Comparison of ENCODE assay signal across 28 mouse cellular contexts in the genomic region with DNA sequence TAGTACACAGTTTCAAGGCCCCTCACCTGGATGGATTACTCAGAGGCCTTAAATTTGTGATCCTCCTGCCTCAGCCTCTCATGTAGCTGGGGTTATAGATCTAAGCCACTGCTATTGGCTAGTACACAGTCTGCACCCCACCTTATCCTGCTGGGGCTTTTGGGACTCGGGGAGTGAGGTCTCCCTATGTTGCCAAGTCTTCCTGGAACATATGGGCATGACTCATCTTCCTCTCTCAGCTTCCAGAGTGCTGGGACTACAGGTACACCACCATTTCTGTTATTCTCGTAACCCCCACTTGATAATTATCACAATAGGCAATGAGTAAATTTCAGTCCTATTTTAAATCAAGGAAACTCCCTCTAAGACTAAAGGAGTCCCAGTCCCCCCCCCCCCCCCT. TPM values are rescaled to one million over a fixed set of nuclear protein-coding genes. Genes with fewer than 3 reads are reported as not detected.
"Had no signal": no experiment of that assay in that cellular context is flagged by ENCODE, and none has a peak within 500 bp of the region (broad histone marks: within the 10 kb centered on the region; RNA-seq: fewer than 3 reads in every experiment).

No protein-coding gene starts in this region.

- ATAC-seq: forebrain, embryonic 13.5 days; forebrain, embryonic 14.5 days; forebrain, embryonic 15.5 days; forebrain, embryonic 16.5 days; forebrain, postnatal 0 days had no signal

- H3K9me3 ChIP-seq: embryonic facial prominence, embryonic 10.5 days; embryonic facial prominence, embryonic 12.5 days; embryonic facial prominence, embryonic 13.5 days; embryonic facial prominence, embryonic 15.5 days; forebrain, embryonic 10.5 days; forebrain, embryonic 12.5 days; forebrain, embryonic 13.5 days; forebrain, embryonic 15.5 days had no signal

- H3K27ac ChIP-seq: embryonic facial prominence, embryonic 10.5 days; embryonic facial prominence, embryonic 12.5 days; embryonic facial prominence, embryonic 13.5 days; embryonic facial prominence, embryonic 15.5 days; forebrain, embryonic 10.5 days; forebrain, embryonic 12.5 days; forebrain, embryonic 13.5 days; forebrain, embryonic 15.5 days; gastrocnemius, adult 2 months; heart, adult 2 months had no signal

- DNase-seq: cerebellum, adult 9-11 months; cerebellum, postnatal 10 days; cerebellum, postnatal 14 days; cerebellum, postnatal 25 days; cerebellum, postnatal 36 days; embryo, embryonic 11 days; forebrain, postnatal 0 days; gastrocnemius, adult 2 months; gastrocnemius, postnatal 10 days; gastrocnemius, postnatal 14 days; gastrocnemius, postnatal 25 days; gastrocnemius, postnatal 36 days; heart, adult 11 months; heart, adult 18-20 months; heart, adult 2 months had no signal

- H3K9ac ChIP-seq: embryonic facial prominence, embryonic 12.5 days; embryonic facial prominence, embryonic 13.5 days; embryonic facial prominence, embryonic 15.5 days; forebrain, embryonic 12.5 days; forebrain, embryonic 13.5 days; forebrain, embryonic 15.5 days; forebrain, postnatal 0 days had no signal

- H3K4me3 ChIP-seq: embryonic facial prominence, embryonic 10.5 days; embryonic facial prominence, embryonic 12.5 days; embryonic facial prominence, embryonic 13.5 days; embryonic facial prominence, embryonic 15.5 days; erythroblast, embryonic 14.5 days; forebrain, embryonic 10.5 days; forebrain, embryonic 12.5 days; forebrain, embryonic 13.5 days; forebrain, embryonic 15.5 days; gastrocnemius, adult 2 months; heart, adult 2 months had no signal

- H3K4me2 ChIP-seq: embryonic facial prominence, embryonic 12.5 days; embryonic facial prominence, embryonic 13.5 days; embryonic facial prominence, embryonic 15.5 days; forebrain, embryonic 12.5 days; forebrain, embryonic 13.5 days; forebrain, embryonic 15.5 days had no signal

- H3K27me3 ChIP-seq: embryonic facial prominence, embryonic 12.5 days; embryonic facial prominence, embryonic 13.5 days; embryonic facial prominence, embryonic 15.5 days; forebrain, embryonic 12.5 days; forebrain, embryonic 13.5 days; forebrain, embryonic 15.5 days had no signal

RNA-seq across cellular contexts. Expression of gene P2rx5, which starts 34.2 kb away (rescaled TPM):
- total RNA-seq: common myeloid progenitor, adult 5-6 weeks; granulocyte monocyte progenitor cell, adult 5-6 weeks had no signal
- polyA plus RNA-seq: erythroblast, embryonic 14.5 days had no signal
